Mouse (Mus musculus) embryonic facial prominence, embryonic 10.5 days (tissue): ENCODE results near the gene Gm10643. TPM values are rescaled to one million over a fixed set of nuclear protein-coding genes. Genes with fewer than 3 reads are reported as not detected.
A peak's percentile ranks its signal among the peaks of the same experiment; 100 is the strongest.

Source experiments
- DNase-seq: peaks from one replicate; pipeline ENCODE4 v3.0.0-alpha.2; 2017; ENCODE audit warnings: low spot score
- H3K27ac ChIP-seq: fragments of 300-500 bp; sonication (generic); replicated peaks from 2 replicates; pipeline ENCODE4 v1.5.1; 2016; ENCODE audit warnings: mild to moderate bottlenecking
- H3K27me3 ChIP-seq: fragments of 300-500 bp; sonication (generic); replicated peaks from 2 replicates; pipeline ENCODE4 v1.6.1; 2016; ENCODE audit warnings: low read depth, mild to moderate bottlenecking; ENCODE audit not compliant: poor library complexity, severe bottlenecking
- H3K36me3 ChIP-seq: fragments of 300-500 bp; sonication (generic); replicated peaks from 2 replicates; pipeline ENCODE4 v1.6.1; 2016; ENCODE audit warnings: mild to moderate bottlenecking, moderate library complexity
- H3K4me1 ChIP-seq: fragments of 300-500 bp; sonication (generic); 2 replicates; pipeline ENCODE4 v1.6.1; 2016
- H3K4me3 ChIP-seq: fragments of 300-500 bp; sonication (generic); 2 replicates; pipeline ENCODE4 v1.5.1; 2016; ENCODE audit warnings: mild to moderate bottlenecking, moderate library complexity
- H3K9me3 ChIP-seq: fragments of 300-500 bp; sonication (generic); 2 replicates; pipeline ENCODE4 v1.6.1; 2016; ENCODE audit warnings: mild to moderate bottlenecking
- WGBS: fragments of 180-500 bp; shearing (Covaris S2); methylation state at CpG from one replicate; pipeline ENCODE4 v1.1.7; 2016; 5-methylcytosine and 5-hydroxymethylcytosine counted together
- polyA plus RNA-seq: library from polyadenylated mRNA; unstranded; fragments of >200 nt; fragmentation: Nextera tagmentation; extraction: Ambion mirVana; gene quantifications from 2 replicates; pipeline ENCODE4 v1.2.1, GENCODE M21; 2016

Gene Gm10643
- polyA plus RNA-seq, 1 experiment from 2014 or later = 1.1 TPM

DNA sequence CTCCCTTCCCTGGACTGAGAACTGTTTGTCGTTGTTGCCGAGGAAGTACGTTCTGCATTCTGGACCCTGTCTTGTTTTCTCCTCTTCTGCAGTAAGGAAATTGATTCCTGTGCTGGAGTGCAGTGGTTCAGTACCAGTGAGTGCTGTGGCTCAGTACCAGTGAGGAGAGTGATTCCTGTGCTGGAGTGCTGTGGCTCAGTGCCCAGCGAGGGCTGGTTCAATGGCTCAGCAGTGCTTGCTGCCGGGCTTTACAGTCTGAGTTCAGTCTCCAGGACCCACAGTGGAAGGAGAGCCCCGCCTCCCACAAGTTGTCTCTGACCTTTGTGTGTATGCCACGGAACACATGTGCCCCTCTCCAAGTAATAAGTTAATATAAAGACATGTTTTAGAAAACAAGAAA lies 22.2 kb upstream of the Gm10643 start:
- Histone ChIP-seq H3K9me3 (no peaks in the 10 kb centered on the region), H3K4me3 (no peak overlapping the region), H3K27me3 (no peaks in the 10 kb centered on the region), H3K27ac (no peak overlapping the region), H3K4me1 (peaks cover 18% of the 10 kb centered on the region), H3K36me3 (peaks cover 98% of the 10 kb centered on the region)
- WGBS = 89% methylated on average over 7 of the region's 7 CpGs
- no peak for DNase-seq

DNA sequence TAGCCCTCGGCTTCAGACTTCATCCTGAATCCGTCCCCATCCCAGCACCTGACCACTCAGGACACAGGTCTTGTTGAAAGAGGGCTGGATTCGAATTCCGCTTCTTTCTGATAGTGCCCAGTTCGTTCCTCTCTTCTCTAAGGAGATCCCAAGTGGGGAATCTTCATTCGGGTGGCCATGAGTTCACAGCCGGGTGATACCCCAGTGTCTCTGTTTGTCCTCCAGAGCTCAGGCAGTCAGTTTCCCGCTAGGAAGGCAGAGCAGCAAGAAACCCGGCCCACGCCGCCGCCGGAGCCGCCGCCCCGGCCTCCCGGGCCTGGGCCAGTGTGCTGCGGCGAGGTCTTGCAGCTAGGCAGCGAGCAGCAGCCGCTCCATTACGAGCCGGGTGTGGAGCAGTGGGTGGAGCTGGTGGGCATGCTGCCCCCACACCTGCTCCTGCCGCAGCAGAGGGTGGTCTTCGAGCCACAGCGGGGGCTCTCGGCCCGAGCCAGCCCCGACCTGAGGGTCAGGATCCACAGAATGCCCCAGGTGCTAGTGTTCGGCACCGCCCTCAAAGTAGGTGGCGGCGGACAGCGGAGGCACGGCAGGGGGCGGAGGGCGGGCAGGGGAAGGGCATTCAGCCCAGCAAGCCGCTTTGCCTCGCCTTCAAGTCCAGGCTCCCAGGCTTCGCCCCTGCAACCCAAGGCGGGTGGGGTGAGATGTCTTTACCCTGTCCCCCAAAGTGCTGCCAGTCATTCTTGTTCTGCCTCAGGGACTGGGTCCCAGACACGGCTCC lies 19.6 kb upstream of the Gm10643 start:
- 39% methylated on average over 42 of the region's 42 CpGs for WGBS
- DNase-seq = peak; percentile 28
- Histone ChIP-seq H3K27ac (no peak overlapping the region; the same call in 1 of the 2 replicates), H3K27me3 (no peaks in the 10 kb centered on the region), H3K9me3 (no peaks in the 10 kb centered on the region), H3K4me1 (peaks cover 18% of the 10 kb centered on the region), H3K36me3 (peaks cover 98% of the 10 kb centered on the region), H3K4me3 (peak overlapping the region; percentile 27; the same call in 1 of the 2 replicates)

DNA sequence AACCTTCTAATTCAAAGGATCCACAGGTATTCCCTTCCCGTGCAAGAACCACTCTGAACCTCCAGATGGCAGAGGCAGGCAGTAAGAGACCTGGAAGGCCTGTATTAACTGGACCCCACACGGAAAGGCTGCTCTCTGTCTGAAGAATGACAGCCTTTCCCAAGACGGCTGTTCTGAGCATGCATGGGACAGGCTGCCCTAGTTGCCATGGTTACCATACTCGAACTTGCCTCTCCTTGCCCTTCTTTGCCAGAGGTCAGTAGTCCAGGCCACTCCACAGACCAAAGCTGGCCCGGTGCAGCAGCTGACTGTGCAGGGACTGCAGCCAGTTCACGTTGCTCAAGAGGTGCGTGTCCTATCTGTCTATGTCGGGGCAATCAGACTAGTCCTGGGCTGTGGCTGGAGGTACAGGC lies 18.9 kb upstream of the Gm10643 start:
- Histone ChIP-seq H3K27ac (0 out of 2 replicates have a peak overlapping the region, but pooled peaks have one; percentile 12), H3K4me1 (peaks cover 18% of the 10 kb centered on the region), H3K27me3 (no peaks in the 10 kb centered on the region), H3K9me3 (no peaks in the 10 kb centered on the region), H3K4me3 (no peak overlapping the region), H3K36me3 (peaks cover 98% of the 10 kb centered on the region)
- peak; percentile 57 for DNase-seq
- 23% methylated on average over 8 of the region's 8 CpGs for WGBS

DNA sequence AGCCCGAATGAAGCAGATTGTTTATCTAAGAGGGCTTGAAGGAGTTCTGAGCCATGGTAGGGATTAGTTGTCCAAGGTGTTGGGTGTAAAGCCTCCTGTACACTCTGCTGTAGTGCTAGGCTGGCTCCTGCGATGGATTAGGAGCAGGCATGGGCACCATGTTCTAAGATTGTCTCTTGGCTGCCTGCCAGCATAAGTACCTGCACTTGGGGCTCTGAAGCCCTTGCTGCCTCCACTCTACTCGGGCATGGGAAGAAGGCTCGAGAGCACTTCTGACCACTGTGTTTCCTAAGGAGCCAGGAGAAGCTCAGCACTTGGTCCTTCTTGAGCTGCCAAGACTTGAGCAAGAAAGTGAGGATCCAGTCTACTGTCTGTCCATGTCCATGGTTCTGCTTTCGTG lies 14.3 kb upstream of the Gm10643 start:
- Histone ChIP-seq H3K4me1 (peaks cover 40% of the 10 kb centered on the region), H3K36me3 (peaks cover 95% of the 10 kb centered on the region), H3K9me3 (no peaks in the 10 kb centered on the region), H3K27ac (no peak overlapping the region), H3K4me3 (no peak overlapping the region), H3K27me3 (no peaks in the 10 kb centered on the region)
- no peak for DNase-seq
- WGBS = 91% methylated on average over 5 of the region's 5 CpGs

DNA sequence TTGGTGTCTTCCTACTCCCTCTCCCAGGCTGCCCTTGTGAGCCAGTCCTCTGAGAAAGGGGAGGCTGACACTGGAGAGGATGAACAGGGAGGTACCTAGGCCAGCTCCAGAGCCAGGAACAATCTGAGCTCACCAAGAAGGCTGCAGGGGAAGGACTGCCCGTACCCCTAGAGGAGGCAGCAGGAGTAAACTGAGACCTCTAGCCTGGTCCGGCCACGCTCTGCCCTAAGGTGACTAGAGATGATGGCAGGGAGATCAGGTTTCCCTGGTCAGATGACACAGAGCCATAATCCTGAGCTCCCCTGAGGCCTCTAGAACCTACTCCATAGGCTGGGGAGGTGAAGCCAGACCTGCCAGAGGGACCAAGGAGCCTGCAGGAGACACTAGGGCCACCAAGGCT lies 11.9 kb upstream of the Gm10643 start:
- Histone ChIP-seq H3K4me1 (peaks cover 50% of the 10 kb centered on the region), H3K27me3 (no peaks in the 10 kb centered on the region), H3K9me3 (no peaks in the 10 kb centered on the region), H3K36me3 (peaks cover 78% of the 10 kb centered on the region), H3K4me3 (peak overlapping the region; percentile 2; the same call in 1 of the 2 replicates), H3K27ac (0 out of 2 replicates have a peak overlapping the region, but pooled peaks have one; percentile 4)
- no peak for DNase-seq
- 57% methylated on average over 3 of the region's 3 CpGs for WGBS

DNA sequence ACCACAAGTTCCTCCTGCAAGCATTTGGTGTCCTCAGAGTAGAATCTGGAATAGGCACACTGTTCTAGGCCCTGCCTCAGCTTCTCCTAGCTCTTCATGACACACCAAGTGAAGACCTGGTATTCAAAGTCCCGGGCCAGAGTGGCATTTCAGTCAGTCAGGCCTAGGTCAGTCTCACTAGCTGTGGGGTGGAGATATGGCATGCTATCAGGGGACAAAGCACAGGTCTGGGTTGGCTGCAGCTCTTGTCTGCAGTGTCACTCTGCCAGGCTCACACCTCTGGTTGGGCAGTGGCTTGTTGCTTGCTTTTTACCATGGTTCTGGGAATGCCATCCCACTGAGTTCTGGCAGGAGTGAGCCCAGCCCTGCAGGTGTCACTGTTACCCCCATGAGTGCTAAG lies 11.5 kb upstream of the Gm10643 start:
- Histone ChIP-seq H3K4me3 (peak overlapping the region; percentile 2; the same call in 1 of the 2 replicates), H3K27ac (0 out of 2 replicates have a peak overlapping the region, but pooled peaks have one; percentile 4), H3K9me3 (no peaks in the 10 kb centered on the region), H3K4me1 (peaks cover 52% of the 10 kb centered on the region), H3K36me3 (peaks cover 75% of the 10 kb centered on the region), H3K27me3 (no peaks in the 10 kb centered on the region)
- no peak for DNase-seq
- 87% methylated on average over 1 of the region's 1 CpGs for WGBS

DNA sequence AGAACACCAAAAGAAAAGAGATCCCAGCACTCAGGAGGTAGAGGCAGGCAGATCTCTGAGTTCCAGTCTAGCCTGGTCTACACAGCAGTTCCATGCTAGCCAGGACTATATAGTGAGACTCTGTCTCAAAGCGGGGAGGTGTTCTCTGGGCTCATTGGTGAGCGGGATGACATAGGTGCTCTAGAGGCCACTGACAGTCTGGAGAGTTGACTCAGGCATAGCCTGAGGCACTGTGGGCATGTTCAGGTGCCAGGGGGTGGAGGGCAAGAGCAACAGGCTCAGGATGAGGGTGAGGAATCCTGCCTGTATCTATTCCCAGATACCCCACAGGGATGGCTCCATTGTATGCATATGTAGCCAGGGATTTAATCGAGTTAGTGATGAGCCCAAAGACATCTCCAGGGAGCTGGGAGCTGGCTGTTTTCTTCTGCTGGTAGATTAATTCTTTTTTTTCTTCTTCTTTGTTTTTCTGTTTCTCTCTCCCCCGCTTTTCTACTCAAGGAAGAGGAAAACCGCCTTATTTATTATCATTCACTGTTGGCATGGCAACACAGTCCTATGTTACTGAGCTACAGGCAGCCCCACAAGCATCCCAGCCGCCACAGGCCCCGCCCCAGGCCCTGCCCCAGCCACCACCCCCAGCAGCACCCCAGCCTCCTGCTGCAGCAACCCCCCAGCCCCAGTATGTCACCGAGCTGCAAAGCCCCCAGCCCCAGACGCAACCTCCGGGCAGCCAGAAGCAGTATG lies 8.5 kb upstream of the Gm10643 start:
- Histone ChIP-seq H3K4me1 (peaks cover 72% of the 10 kb centered on the region), H3K4me3 (no peak overlapping the region), H3K27me3 (no peaks in the 10 kb centered on the region), H3K9me3 (no peaks in the 10 kb centered on the region), H3K27ac (0 out of 2 replicates have a peak overlapping the region, but pooled peaks have one; percentile 36), H3K36me3 (peaks cover 45% of the 10 kb centered on the region)
- WGBS = 69% methylated on average over 10 of the region's 10 CpGs
- DNase-seq = no peak

DNA sequence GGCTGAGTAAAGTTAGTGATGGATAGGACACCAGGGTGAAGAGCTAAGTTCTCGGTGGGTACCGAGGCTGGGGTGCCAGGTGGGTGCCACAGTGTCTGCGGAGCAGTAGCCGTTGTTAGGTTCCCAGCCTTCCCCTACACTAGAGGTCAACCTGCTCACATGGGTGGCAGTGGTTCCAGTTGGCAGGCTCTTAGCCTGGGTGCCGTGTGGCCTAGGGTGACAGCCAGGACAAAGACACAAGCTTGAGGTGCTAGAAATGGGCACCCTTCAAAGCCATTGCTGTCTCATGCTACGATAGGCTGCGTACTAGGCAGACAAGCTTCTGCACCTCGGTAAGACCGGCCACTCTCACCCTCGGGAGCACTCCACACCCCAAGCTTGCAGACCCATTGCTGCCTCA lies 7.4 kb upstream of the Gm10643 start:
- 89% methylated on average over 10 of the region's 10 CpGs for WGBS
- H3K4me1 ChIP-seq = peaks cover 80% of the 10 kb centered on the region

DNA sequence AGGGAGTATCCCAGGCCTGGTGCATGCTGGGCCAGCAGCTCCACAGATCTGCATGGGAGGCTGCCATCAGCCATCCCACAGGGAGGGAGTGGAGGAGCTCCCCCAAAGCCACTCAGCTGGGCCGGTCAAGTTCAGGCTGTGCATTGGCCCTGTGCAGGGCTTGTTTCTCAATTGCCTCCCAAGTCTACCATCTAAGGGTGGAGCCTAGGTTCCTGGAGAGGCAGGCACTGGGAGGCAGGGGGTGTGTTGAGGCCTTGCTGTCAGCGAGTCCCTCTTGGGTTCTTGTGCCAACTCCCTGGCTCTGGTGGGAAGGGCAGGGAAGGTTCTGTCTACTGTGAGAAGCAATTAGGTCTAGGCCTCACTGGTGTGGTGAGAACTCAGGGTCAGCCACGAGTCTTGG lies 7.0 kb upstream of the Gm10643 start:
- 82% methylated on average over 3 of the region's 3 CpGs for WGBS
- DNase-seq = no peak
- no peak overlapping the region for H3K4me3 ChIP-seq
- no peaks in the 10 kb centered on the region for H3K27me3 ChIP-seq
- H3K36me3 ChIP-seq = peaks cover 33% of the 10 kb centered on the region
- H3K9me3 ChIP-seq = no peaks in the 10 kb centered on the region
- H3K4me1 ChIP-seq = peaks cover 76% of the 10 kb centered on the region
- peak overlapping the region; percentile 16; the same call in 1 of the 2 replicates for H3K27ac ChIP-seq

More for the DNA sequence above, 7.4 kb upstream of the Gm10643 start:
- H3K4me3 ChIP-seq = no peak overlapping the region
- H3K9me3 ChIP-seq = no peaks in the 10 kb centered on the region
- DNase-seq = no peak
- no peak overlapping the region for H3K27ac ChIP-seq
- no peaks in the 10 kb centered on the region for H3K27me3 ChIP-seq
- peaks cover 37% of the 10 kb centered on the region for H3K36me3 ChIP-seq

DNA sequence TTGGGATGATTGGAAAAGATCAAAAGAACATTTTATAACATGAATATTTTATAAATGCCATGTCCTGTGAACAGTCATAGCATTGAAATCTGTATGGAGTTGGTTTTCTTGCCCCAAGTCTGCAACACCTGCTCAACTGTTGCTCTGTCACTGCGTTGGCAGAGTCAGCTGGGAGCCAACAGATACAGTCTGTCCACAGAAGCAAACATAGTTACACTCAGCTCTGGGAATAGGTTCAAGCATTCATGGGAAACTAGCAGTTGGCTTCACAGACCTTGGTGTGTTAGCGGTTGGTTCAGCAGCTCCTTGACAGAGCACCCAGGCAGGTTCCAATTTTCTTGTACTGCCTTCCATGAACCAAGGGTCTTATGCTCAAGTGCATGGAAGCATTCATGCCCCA lies 5.7 kb upstream of the Gm10643 start:
- Histone ChIP-seq H3K4me1 (peaks cover 69% of the 10 kb centered on the region), H3K27me3 (no peaks in the 10 kb centered on the region)

DNA sequence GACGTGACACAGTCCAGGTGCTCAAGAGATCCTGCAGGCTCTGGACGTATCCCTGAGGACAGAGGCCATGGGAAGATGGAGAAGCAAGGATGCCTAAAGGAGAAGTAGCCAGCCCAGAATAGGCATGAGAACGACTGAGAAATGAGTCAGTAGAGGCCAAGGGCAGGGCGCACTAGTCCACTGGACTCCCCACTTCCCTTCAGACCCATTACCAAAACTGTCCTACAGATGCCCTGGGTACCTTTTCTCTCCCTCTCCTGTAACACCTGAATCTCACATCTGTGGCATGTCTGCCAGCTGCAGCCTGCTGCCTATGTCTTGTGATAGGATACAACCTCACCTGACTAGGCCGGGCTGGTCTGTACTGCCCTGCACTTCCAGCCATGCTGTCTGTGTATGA lies 5.3 kb upstream of the Gm10643 start:
- H3K27me3 ChIP-seq = no peaks in the 10 kb centered on the region
- H3K4me1 ChIP-seq = peaks cover 67% of the 10 kb centered on the region
- WGBS = 86% methylated on average over 5 of the region's 5 CpGs
- DNase-seq = no peak
- no peak overlapping the region for H3K4me3 ChIP-seq
- H3K27ac ChIP-seq = no peak overlapping the region
- no peaks in the 10 kb centered on the region for H3K9me3 ChIP-seq
- H3K36me3 ChIP-seq = peaks cover 17% of the 10 kb centered on the region

More for the DNA sequence above, 5.7 kb upstream of the Gm10643 start:
- H3K4me3 ChIP-seq = no peak overlapping the region
- WGBS = 91% methylated on average over 2 of the region's 2 CpGs
- H3K9me3 ChIP-seq = no peaks in the 10 kb centered on the region
- DNase-seq = no peak
- H3K27ac ChIP-seq = no peak overlapping the region
- H3K36me3 ChIP-seq = peaks cover 21% of the 10 kb centered on the region

DNA sequence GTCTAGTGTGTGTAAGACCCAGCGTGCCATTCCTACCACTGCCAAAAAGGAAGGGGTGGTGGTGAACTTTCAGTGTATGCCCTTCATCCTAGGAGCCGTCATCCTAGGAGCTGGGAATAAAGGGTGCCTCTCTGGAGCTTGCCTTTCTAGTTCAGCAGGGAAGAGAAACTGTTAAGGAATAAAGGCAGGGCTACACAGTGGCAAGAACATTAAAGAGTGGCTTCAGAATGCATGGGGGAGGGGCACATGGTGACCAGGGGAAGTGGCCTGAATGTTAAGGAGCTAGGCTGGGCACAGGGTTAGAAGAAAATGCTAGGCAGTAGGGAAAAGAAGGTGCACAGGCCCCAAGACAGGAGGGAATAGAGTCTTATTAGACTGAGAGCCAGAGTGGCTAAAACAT lies 4.8 kb upstream of the Gm10643 start:
- no peaks in the 10 kb centered on the region for H3K9me3 ChIP-seq
- 75% methylated on average over 2 of the region's 2 CpGs for WGBS
- H3K27ac ChIP-seq = 0 out of 2 replicates have a peak overlapping the region, but pooled peaks have one; percentile 12
- peaks cover 12% of the 10 kb centered on the region for H3K36me3 ChIP-seq
- H3K4me3 ChIP-seq = no peak overlapping the region
- no peaks in the 10 kb centered on the region for H3K27me3 ChIP-seq
- DNase-seq = no peak
- peaks cover 62% of the 10 kb centered on the region for H3K4me1 ChIP-seq
